Mouse (Mus musculus): ENCODE results near the gene Gm10226.
"Not testable (repeated sequence)": the region's sequence is repeated elsewhere in the genome, so short reads cannot be mapped to it uniquely, and the experiment has no call there.

GRCm38 (mm10) chr17:21730495-21730894 is 38.8 kb downstream of the Gm10226 start, which contains the start of gene Zfp229:
- not testable (repeated sequence) for TF ChIP-seq CTCF, EP300 (IDR thresholded peaks at IDR 0.05; ENCODE audit: low read depth)
